Comparison of ENCODE assay signal across 8 mouse cellular contexts in the genomic region with DNA sequence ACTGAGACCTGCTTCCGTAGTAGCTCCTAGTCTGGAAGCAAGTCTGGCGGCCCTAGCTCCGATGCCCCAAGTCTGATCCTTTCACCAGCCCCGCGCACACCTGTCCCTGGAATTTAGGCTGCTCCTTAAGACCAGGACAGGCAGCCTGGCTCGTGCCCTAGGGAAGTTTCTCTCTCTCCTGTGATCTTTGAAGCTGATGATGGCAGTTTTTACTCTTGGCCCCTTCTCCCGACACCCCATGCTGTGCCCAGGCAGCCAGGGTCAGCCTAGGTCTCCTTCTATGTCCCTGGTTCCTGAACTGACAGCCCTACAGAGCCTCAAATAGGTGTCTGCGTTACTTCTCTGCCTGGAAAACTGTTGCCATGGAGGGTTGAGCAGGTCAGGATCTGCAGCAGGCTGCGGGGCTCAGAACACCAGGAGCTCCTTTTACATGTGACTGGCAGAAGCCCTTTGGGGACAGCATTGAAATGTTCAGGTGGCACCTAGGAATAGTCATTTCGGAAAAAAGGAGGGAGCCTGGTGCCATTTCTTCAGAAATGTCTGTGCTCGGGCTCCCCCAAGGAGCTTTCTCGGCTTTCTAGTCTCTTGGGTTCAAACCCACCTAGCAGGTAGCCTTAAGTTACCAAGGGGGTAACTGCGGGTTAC. TPM values are rescaled to one million over a fixed set of nuclear protein-coding genes. Genes with fewer than 3 reads are reported as not detected.
DNase-seq lines count a peak whose midpoint lies in the region; ATAC-seq and TF ChIP-seq lines count a peak whose summit lies in the region.

No protein-coding gene starts in this region.

- no peaks in the 10 kb centered on the region for H3K9me3 ChIP-seq in heart, embryonic 11.5 days (replicated peaks; ENCODE audit: control insufficient read depth, low read length)
- peaks cover 13% of the 10 kb centered on the region; the same call in 1 of the 2 replicates for H3K9me3 ChIP-seq in E14TG2a.4 (ENCODE audit: low read length)
- no peaks in the 10 kb centered on the region for H3K9me3 ChIP-seq in forebrain, embryonic 14.5 days (replicated peaks; ENCODE audit: control insufficient read depth, low read length)
- no peaks in the 10 kb centered on the region for H3K9me3 ChIP-seq in limb, embryonic 14.5 days (ENCODE audit: control insufficient read depth, low read length)

- no peaks in the 10 kb centered on the region for H3K36me3 ChIP-seq in heart, embryonic 11.5 days (ENCODE audit: control insufficient read depth, insufficient read depth, low read length)
- no peaks in the 10 kb centered on the region for H3K36me3 ChIP-seq in E14TG2a.4 (ENCODE audit: insufficient read depth, low read length)
- no peaks in the 10 kb centered on the region for H3K36me3 ChIP-seq in forebrain, embryonic 14.5 days (ENCODE audit: control insufficient read depth, insufficient read depth, low read length)
- no peaks in the 10 kb centered on the region for H3K36me3 ChIP-seq in limb, embryonic 14.5 days (ENCODE audit: control insufficient read depth, insufficient read depth, low read length)

- H3K27ac ChIP-seq in heart, embryonic 11.5 days (ENCODE audit: low read depth, low read length): no peak overlapping the region
- H3K27ac ChIP-seq in forebrain, embryonic 14.5 days (ENCODE audit: low read depth, low read length): no peak overlapping the region
- no peak overlapping the region for H3K27ac ChIP-seq in limb, embryonic 14.5 days (replicated peaks; ENCODE audit: low read depth, low read length)

- peaks cover 61% of the 10 kb centered on the region for H3K27me3 ChIP-seq in heart, embryonic 11.5 days (ENCODE audit: control insufficient read depth, insufficient read depth, low read length)
- H3K27me3 ChIP-seq in E14TG2a.4 (ENCODE audit: insufficient read depth, low read length): peaks cover 57% of the 10 kb centered on the region
- peaks cover 14% of the 10 kb centered on the region for H3K27me3 ChIP-seq in forebrain, embryonic 14.5 days (replicated peaks; ENCODE audit: control insufficient read depth, insufficient read depth, low read length)
- peaks cover 36% of the 10 kb centered on the region for H3K27me3 ChIP-seq in limb, embryonic 14.5 days (ENCODE audit: control insufficient read depth, insufficient read depth, low read length)

- no peak for DNase-seq in heart, postnatal 4 days
- DNase-seq in forebrain, embryonic 14.5 days (ENCODE audit: low spot score): no peak
- DNase-seq in limb, embryonic 14.5 days (ENCODE audit: low spot score): no peak
- DNase-seq in T-cell, adult 2 months (ENCODE audit: low spot score): no peak
- no peak for DNase-seq in adrenal gland, adult 18-20 months (ENCODE audit: low spot score in 2 of 2)
- DNase-seq in ovary, postnatal 36 days (ENCODE audit: low spot score): no peak

- no peak for ATAC-seq in heart, embryonic 11.5 days (replicated peaks; ENCODE audit: insufficient number of reproducible peaks, low FRiP score, low TSS enrichment)
- no peak; the same call in 1 of the 2 replicates for ATAC-seq in forebrain, embryonic 14.5 days
- no peak for ATAC-seq in limb, embryonic 14.5 days (ENCODE audit: low FRiP score, low read depth)

- TF ChIP-seq CTCF in E14TG2a.4 (conservative IDR thresholded peaks at IDR 0.05; ENCODE audit: low read length): no peak

- no peaks in the 10 kb centered on the region; the same call in 1 of the 2 replicates for H3K4me1 ChIP-seq in heart, embryonic 11.5 days (ENCODE audit: control insufficient read depth, insufficient read depth, low read length)
- H3K4me1 ChIP-seq in E14TG2a.4 (replicated peaks; ENCODE audit: low read depth, low read length): peaks cover 22% of the 10 kb centered on the region
- H3K4me1 ChIP-seq in forebrain, embryonic 14.5 days (ENCODE audit: control insufficient read depth, insufficient read depth, low read length): 0 out of 2 replicates have a peak, but pooled peaks cover 2% of the 10 kb centered on the region
- H3K4me1 ChIP-seq in limb, embryonic 14.5 days (ENCODE audit: control insufficient read depth, insufficient read depth, low read length): no peaks in the 10 kb centered on the region

- 14% methylated on average over 13 of the region's 13 CpGs for WGBS in heart, embryonic 11.5 days (ENCODE audit: insufficient replicate concordance)
- whole genome bisulfite sequencing in forebrain, embryonic 14.5 days: 9% methylated on average over 13 of the region's 13 CpGs
- 9% methylated on average over 13 of the region's 13 CpGs for WGBS in limb, embryonic 14.5 days

- H3K9ac ChIP-seq in heart, embryonic 11.5 days (ENCODE audit: low read depth, low read length): no peak overlapping the region
- H3K9ac ChIP-seq in forebrain, embryonic 14.5 days (ENCODE audit: low read length): peak overlapping the region; percentile 62
- no peak overlapping the region for H3K9ac ChIP-seq in limb, embryonic 14.5 days (ENCODE audit: low read depth, low read length, severe bottlenecking)

- TF ChIP-seq POLR2A in limb, embryonic 14.5 days (IDR thresholded peaks at IDR 0.05; ENCODE audit: borderline replicate concordance, extremely low read depth, insufficient read depth, insufficient read length): no peak

- peak overlapping the region; percentile 86 for H3K4me2 ChIP-seq in heart, embryonic 11.5 days
- peak overlapping the region; percentile 89 for H3K4me2 ChIP-seq in forebrain, embryonic 14.5 days (ENCODE audit: low read length)
- peak overlapping the region; percentile 85 for H3K4me2 ChIP-seq in limb, embryonic 14.5 days (replicated peaks; ENCODE audit: low read depth, low read length, severe bottlenecking)

- peak overlapping the region; percentile 50 for H3K4me3 ChIP-seq in heart, embryonic 11.5 days (ENCODE audit: low read depth, low read length)
- H3K4me3 ChIP-seq in E14TG2a.4 (replicated peaks; ENCODE audit: low read length): peak overlapping the region; percentile 75
- H3K4me3 ChIP-seq in forebrain, embryonic 14.5 days (ENCODE audit: low read depth, low read length): peak overlapping the region; percentile 43
- peak overlapping the region; percentile 44 for H3K4me3 ChIP-seq in limb, embryonic 14.5 days (replicated peaks; ENCODE audit: low read length)

RNA-seq across cellular contexts. Expression of gene Plpp4, which starts 0.7 kb away (rescaled TPM):
- 0.21 and 0.46 TPM in 2 replicates for polyA plus RNA-seq in heart, embryonic 11.5 days (2014; fragmentation: Nextera tagmentation; extraction: Ambion mirVana)
- not detected for total RNA-seq in heart, postnatal 4 days (2021)
- polyA plus RNA-seq in forebrain, embryonic 14.5 days (2014; fragmentation: Nextera tagmentation; extraction: Ambion mirVana): 2.4 and 2.7 TPM in 2 replicates
- polyA plus RNA-seq in limb, embryonic 14.5 days (2012; rRNA removed): 1.1 and 1.7 TPM in 2 replicates
- polyA plus RNA-seq in limb, embryonic 14.5 days (2014; fragmentation: Nextera tagmentation; extraction: Ambion mirVana): 0.88 and 1.1 TPM in 2 replicates
- not detected for total RNA-seq in adrenal gland, adult 18-20 months (2021)
